Mouse (Mus musculus) c-Kit-positive CD71-positive TER-119-negative erythroid progenitor cells, embryonic 14.5 days (primary cell): Measurements from ENCODE around the gene Rere.

ENCODE experiments used
- DNase-seq: peaks from one replicate; pipeline ENCODE4 v3.0.0-alpha.2; 2013; ENCODE audit warnings: low read depth

Gene Rere

DNA sequence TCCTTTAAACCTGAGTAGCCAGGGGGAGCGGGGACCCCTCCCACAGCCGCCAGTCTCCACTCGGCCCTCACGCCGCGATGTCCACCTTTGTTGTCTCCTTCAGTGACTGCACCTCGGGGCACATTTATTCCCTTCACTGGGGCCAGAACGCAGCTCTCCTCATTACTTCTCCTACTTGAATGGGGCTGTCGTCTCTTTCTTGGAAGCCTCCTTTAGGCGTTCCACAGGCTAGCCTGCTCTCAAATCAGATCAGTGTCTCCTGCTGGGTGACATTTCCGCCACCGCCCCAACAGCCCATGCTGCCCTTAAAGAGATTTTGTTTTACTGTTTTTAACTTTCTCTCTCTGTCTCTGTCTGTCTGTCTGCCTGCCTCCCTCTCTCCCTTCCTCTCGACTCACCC is 380.4 kb downstream of the Rere start:
- DNase-seq: no peak

DNA sequence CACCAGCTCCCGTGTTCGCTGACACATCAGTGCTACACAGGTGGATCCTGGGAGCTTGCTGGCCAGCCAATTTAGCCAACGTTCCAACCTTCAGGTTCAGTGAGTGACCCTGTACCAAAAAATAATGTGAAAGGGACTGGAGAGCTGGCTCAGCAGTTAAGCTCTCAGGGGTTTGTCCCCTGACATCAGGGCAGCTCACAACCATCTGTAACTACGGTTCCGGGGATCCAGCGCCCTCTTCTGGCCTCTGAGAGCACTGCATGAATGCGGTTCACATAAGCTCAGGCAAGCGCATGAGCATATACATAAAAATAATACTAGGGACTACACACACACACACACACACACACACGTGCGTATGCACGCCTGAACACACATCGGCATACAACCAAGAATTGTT is 381.7 kb downstream of the Rere start:
- peak; percentile 39 for DNase-seq

DNA sequence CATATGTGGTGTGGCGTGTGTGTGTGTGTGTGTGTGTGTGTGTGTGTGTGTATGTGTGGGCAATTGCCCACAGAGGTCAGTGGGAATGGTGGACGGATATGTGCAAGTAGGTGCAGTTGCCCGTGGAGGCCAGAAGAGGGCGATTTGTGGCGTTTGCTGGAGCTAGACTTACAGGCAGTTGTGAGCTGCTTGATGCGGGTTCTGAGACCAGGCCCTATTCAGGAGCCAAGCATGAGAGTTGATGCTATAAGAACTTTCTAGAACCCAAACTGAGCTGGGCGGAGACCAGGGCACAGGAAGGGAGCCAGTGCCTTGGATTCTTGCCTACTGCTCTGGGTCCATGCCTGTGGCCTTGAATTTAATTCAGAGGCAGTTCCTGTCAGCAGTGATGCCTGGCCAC is 383.3 kb downstream of the Rere start:
- DNase-seq: no peak

DNA sequence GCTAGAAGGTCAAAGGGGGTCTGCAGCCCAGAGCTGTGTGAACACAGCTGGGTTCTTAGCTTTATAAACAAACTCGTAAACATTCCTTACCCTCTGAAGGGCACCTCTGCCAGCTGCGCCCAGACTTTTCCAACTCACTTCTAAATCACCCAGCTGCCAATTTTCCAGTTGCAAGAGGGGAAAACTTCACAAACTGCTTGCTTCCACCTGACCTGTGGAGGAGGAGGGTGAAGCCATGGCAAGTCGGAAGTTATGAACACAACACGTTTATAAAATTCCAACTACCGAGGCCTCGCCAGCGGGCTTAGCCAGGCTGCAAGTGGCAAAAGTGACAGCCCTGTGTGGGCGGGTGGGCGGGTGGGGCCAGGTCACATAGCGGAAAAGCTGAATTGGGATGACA is 384.4 kb downstream of the Rere start:
- DNase-seq: no peak
